Mouse (Mus musculus) spleen, adult 2 months (tissue): ENCODE results near the gene Sfrp2.

ENCODE experiments used
- CTCF ChIP-seq: fragments of 200-500 bp; IDR thresholded peaks from 2 replicates; pipeline ENCODE4 v1.5.1; 2011; ENCODE audit warnings: mild to moderate bottlenecking, inconsistent platforms; ENCODE audit not compliant: insufficient read depth, insufficient read length, insufficient replicate concordance; ENCODE audit errors: extremely low read depth
- POLR2A ChIP-seq: fragments of 200-500 bp; IDR thresholded peaks from 2 replicates; pipeline ENCODE4 v1.6.1; 2011; ENCODE audit warnings: low read depth, low read length, inconsistent platforms

GRCm38 (mm10) chr3:83823774-83824173 lies 57.7 kb downstream of the Sfrp2 start:
- TF ChIP-seq CTCF (no peak), POLR2A (no peak)
